Mouse (Mus musculus) lung, embryonic 16.5 days (tissue): ENCODE data around the gene Fnip1. TPM values are rescaled to one million over a fixed set of nuclear protein-coding genes. Genes with fewer than 3 reads are reported as not detected.

Experiments used
- ATAC-seq: fragments of 200-750 bp; cut with Nextera tagmentation; 2 replicates; pipeline ENCODE4 v1.8.0; 2017; ENCODE audit warnings: low read depth, mild to moderate bottlenecking, moderate library complexity
- H3K27ac ChIP-seq: fragments of 300-500 bp; sonication (generic); 2 replicates; pipeline ENCODE4 v1.5.1; 2014; ENCODE audit warnings: mild to moderate bottlenecking, control low read depth, low read length
- H3K27me3 ChIP-seq: fragments of 300-500 bp; sonication (generic); 2 replicates; pipeline ENCODE4 v1.6.1; 2014; ENCODE audit warnings: low read depth, low read length, mixed read lengths; ENCODE audit not compliant: control insufficient read depth, insufficient read depth
- H3K36me3 ChIP-seq: fragments of 300-500 bp; sonication (generic); 2 replicates; pipeline ENCODE4 v1.6.1; 2014; ENCODE audit warnings: low read length; ENCODE audit not compliant: control insufficient read depth, insufficient read depth
- H3K4me1 ChIP-seq: fragments of 300-500 bp; sonication (generic); replicated peaks from 2 replicates; pipeline ENCODE4 v1.6.1; 2014; ENCODE audit warnings: low read length, mixed read lengths; ENCODE audit not compliant: control insufficient read depth, insufficient read depth
- H3K4me2 ChIP-seq: fragments of 300-500 bp; sonication (generic); 2 replicates; pipeline ENCODE4 v1.6.1; 2014; ENCODE audit warnings: low read depth, low read length, control low read depth
- H3K4me3 ChIP-seq: fragments of 300-500 bp; sonication (generic); 2 replicates; pipeline ENCODE4 v1.5.1; 2014; ENCODE audit warnings: mild to moderate bottlenecking, low read length, control low read depth
- H3K9ac ChIP-seq: fragments of 300-500 bp; sonication (generic); 2 replicates; pipeline ENCODE4 v1.6.1; 2014; ENCODE audit warnings: low read length, control low read depth
- H3K9me3 ChIP-seq: fragments of 300-500 bp; sonication (generic); 2 replicates; pipeline ENCODE4 v1.6.1; 2016; ENCODE audit warnings: low read length; ENCODE audit not compliant: control insufficient read depth
- WGBS: fragments of 180-500 bp; shearing (Covaris S2); extraction: QIAGEN DNeasy Blood & Tissue Kit; methylation state at CpG from one replicate; pipeline ENCODE4 v1.1.7; 2014; 5-methylcytosine and 5-hydroxymethylcytosine counted together
- polyA plus RNA-seq: library from polyadenylated mRNA; unstranded; fragments of >200 nt; fragmentation: Nextera tagmentation; extraction: Ambion mirVana; gene quantifications from 2 replicates; pipeline ENCODE4 v1.2.1, GENCODE M21; 2015

Gene Fnip1
- polyA plus RNA-seq, 1 experiment from 2014 or later: 10.1 TPM

DNA sequence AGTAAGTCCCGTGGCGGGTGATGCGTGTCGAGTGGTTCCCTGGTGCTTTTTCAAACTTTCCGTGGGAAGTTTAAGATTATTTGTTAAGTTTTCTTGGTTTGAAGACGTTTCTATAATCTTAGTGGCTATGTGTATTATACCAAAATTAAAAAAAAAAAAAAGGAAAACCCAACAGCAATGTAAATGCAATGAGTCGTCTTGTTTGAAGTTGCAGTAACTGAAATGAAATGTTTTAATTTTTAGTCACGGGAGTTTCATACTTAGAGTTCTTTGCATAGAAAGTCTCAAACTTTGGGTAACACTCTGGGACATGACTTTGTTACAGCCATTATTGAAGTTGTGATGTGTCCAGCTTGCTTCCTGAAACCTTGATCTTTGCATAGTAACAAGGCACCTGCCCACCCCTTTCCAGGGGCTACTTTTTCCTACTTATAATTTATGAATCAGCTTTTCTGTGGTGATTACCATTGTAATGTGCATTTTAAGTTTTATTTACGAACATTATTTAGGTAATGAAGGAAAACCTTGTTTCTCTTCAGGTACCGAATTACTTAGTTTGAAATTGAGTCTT, 85.5 kb downstream of the Fnip1 start:
- Histone ChIP-seq H3K4me2 (peak overlapping the region; percentile 62), H3K27ac (peak overlapping the region; percentile 96), H3K36me3 (no peaks in the 10 kb centered on the region), H3K9ac (peak overlapping the region; percentile 97), H3K27me3 (no peaks in the 10 kb centered on the region), H3K4me3 (peak overlapping the region; percentile 96), H3K4me1 (peaks cover 18% of the 10 kb centered on the region), H3K9me3 (no peaks in the 10 kb centered on the region)
- WGBS: 12% methylated on average over 10 of the region's 10 CpGs
- ATAC-seq: no peak

DNA sequence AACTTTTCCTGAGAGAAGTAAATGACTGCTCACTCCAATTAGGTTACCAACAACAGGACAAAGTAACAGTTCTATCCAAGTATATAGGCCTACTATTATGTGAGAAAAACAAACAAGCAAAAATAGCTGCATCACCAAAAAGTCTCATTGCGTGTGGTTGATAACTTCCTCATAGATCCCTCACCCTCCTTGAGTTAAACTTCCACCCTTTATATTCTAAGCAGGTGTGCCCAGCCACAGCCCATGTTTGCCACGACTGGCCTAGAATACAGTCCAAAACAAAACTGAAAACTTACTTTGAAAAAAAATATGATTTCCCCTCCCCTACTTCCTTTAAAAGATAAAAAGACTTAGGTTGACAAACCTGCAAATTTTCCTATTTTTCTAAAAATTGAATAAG, 90.0 kb downstream of the Fnip1 start:
- peaks cover 25% of the 10 kb centered on the region for H3K4me1 ChIP-seq
- no peak overlapping the region for H3K27ac ChIP-seq
- no peak overlapping the region for H3K4me3 ChIP-seq
- H3K9ac ChIP-seq: no peak overlapping the region
- no peak for ATAC-seq
- no peaks in the 10 kb centered on the region for H3K9me3 ChIP-seq
- 73% methylated on average over 2 of the region's 2 CpGs for WGBS
- H3K27me3 ChIP-seq: no peaks in the 10 kb centered on the region
- H3K36me3 ChIP-seq: no peaks in the 10 kb centered on the region
- no peak overlapping the region for H3K4me2 ChIP-seq

- 13% methylated on average over 1 of the region's 1 CpGs for WGBS
- H3K27ac ChIP-seq: peak overlapping the region; percentile 89
- no peaks in the 10 kb centered on the region for H3K27me3 ChIP-seq
- no peaks in the 10 kb centered on the region for H3K36me3 ChIP-seq
- H3K9me3 ChIP-seq: no peaks in the 10 kb centered on the region
- no peak overlapping the region for H3K4me2 ChIP-seq
- peak; percentile 93 for ATAC-seq
- H3K4me3 ChIP-seq: no peak overlapping the region
- H3K9ac ChIP-seq: no peak overlapping the region
- peaks cover 18% of the 10 kb centered on the region for H3K4me1 ChIP-seq
These were observed 92.4 kb downstream of the Fnip1 start for GRCm38 (mm10) chr11:54530391-54530790.

GRCm38 (mm10) chr11:54530916-54531315, 92.9 kb downstream of the Fnip1 start:
- Histone ChIP-seq H3K9ac (no peak overlapping the region), H3K27ac (peak overlapping the region; percentile 89), H3K4me2 (no peak overlapping the region), H3K27me3 (no peaks in the 10 kb centered on the region), H3K4me1 (peaks cover 18% of the 10 kb centered on the region), H3K36me3 (no peaks in the 10 kb centered on the region), H3K4me3 (no peak overlapping the region), H3K9me3 (no peaks in the 10 kb centered on the region)
- WGBS: 90% methylated on average over 1 of the region's 1 CpGs
- peak; percentile 11; the same call in 1 of the 2 replicates for ATAC-seq

GRCm38 (mm10) chr11:54533834-54534233, 95.8 kb downstream of the Fnip1 start:
- Histone ChIP-seq H3K27ac (no peak overlapping the region), H3K4me1 (peaks cover 18% of the 10 kb centered on the region), H3K4me3 (no peak overlapping the region), H3K9ac (no peak overlapping the region), H3K9me3 (no peaks in the 10 kb centered on the region), H3K36me3 (no peaks in the 10 kb centered on the region), H3K4me2 (no peak overlapping the region), H3K27me3 (no peaks in the 10 kb centered on the region)
- ATAC-seq: no peak
- WGBS: 62% methylated on average over 2 of the region's 2 CpGs

DNA sequence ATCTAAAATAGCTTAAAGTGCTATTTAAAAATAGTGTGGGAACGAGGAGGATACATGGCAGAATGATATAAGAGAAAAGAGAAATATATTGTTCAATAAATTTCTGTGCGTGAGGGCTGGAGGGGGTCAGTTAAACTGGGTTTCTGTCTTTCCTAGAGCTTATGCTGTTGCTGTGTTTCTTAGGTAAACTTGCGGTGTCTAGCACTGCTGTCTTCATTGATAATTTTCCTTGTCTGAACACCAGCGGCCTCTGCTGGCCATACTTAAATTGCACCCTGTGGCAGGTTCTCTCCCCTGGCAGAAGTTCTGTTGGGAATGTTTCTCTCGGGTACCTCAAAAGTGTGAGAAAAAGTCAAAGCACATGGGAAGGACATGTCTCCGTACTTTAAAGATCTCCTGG, 96.9 kb downstream of the Fnip1 start:
- no peaks in the 10 kb centered on the region for H3K27me3 ChIP-seq
- no peak for ATAC-seq
- WGBS: 44% methylated on average over 6 of the region's 6 CpGs
- peaks cover 12% of the 10 kb centered on the region for H3K4me1 ChIP-seq
- H3K27ac ChIP-seq: no peak overlapping the region
- no peaks in the 10 kb centered on the region for H3K36me3 ChIP-seq
- H3K9ac ChIP-seq: no peak overlapping the region
- H3K9me3 ChIP-seq: no peaks in the 10 kb centered on the region
- no peak overlapping the region for H3K4me3 ChIP-seq
- no peak overlapping the region for H3K4me2 ChIP-seq

DNA sequence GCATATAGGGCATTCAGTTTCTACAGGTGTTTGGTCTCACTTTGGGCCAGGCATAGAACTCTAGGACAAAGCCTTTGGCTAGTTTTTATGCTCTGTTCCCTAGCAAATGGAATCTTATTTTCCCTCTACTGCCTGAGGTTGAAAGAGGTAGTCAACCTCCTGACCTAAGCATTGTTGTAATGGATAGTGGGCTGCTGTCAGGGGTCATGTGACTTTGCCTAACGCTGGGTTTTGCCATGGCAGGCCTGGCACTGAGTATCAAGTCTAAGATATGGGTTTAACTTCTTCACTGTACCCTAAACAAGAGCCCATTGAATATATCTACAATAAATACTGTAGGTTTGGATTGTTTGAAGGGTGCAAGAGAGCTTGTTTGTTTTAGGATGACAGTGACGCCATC, 101.0 kb downstream of the Fnip1 start:
- Histone ChIP-seq H3K4me1 (no peaks in the 10 kb centered on the region), H3K9ac (no peak overlapping the region), H3K36me3 (no peaks in the 10 kb centered on the region), H3K4me3 (no peak overlapping the region), H3K27ac (no peak overlapping the region), H3K4me2 (no peak overlapping the region), H3K9me3 (no peaks in the 10 kb centered on the region), H3K27me3 (no peaks in the 10 kb centered on the region)
- no peak for ATAC-seq
- 46% methylated on average over 2 of the region's 2 CpGs for WGBS

DNA sequence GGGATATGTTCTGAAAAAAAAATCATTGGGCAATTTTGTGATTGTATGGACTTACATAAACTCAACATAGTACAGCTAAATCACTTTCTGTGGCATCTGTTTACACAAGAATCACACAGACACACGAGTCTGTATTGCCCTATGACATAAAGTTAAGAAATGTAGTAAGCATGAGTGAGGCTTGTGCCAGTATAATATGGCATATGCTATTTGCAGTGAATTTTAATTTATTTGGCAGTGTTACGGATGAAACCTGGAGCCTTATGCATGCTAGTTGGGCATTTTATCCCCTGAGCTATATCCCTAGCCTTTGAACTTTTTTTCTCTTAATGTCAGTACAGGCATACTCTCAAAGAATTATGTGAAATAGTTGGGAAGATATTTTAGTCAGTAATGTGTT, 101.5 kb downstream of the Fnip1 start:
- Histone ChIP-seq H3K36me3 (no peaks in the 10 kb centered on the region), H3K9ac (no peak overlapping the region), H3K27ac (no peak overlapping the region), H3K4me3 (no peak overlapping the region), H3K9me3 (no peaks in the 10 kb centered on the region), H3K4me2 (no peak overlapping the region), H3K4me1 (no peaks in the 10 kb centered on the region), H3K27me3 (no peaks in the 10 kb centered on the region)
- WGBS: 53% methylated on average over 2 of the region's 2 CpGs
- ATAC-seq: no peak

GRCm38 (mm10) chr11:54540328-54540727, 102.3 kb downstream of the Fnip1 start:
- Histone ChIP-seq H3K9me3 (no peaks in the 10 kb centered on the region), H3K27me3 (no peaks in the 10 kb centered on the region), H3K27ac (no peak overlapping the region), H3K36me3 (no peaks in the 10 kb centered on the region), H3K4me3 (no peak overlapping the region), H3K4me2 (no peak overlapping the region), H3K4me1 (no peaks in the 10 kb centered on the region), H3K9ac (no peak overlapping the region)
- no peak for ATAC-seq

DNA sequence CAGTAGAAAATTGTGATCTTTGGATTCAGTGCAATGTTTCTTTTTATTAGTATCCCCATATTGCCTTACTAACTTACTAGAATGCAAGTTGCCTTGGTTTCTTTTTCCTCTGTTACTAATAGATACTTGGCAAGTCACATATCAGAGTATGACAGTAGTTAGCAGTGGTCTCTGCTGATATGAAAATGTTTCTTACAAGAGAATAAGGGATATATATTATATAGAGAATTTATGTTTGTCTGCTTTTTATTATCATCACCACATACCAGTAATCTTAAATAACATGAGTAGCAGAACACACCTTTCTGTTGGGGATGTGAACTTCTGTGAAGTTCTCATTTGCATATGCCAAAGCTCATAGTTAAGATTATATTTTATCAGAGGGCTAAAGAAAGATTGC, 104.4 kb downstream of the Fnip1 start:
- no peak overlapping the region for H3K4me2 ChIP-seq
- no peak overlapping the region for H3K4me3 ChIP-seq
- no peaks in the 10 kb centered on the region for H3K36me3 ChIP-seq
- H3K9me3 ChIP-seq: no peaks in the 10 kb centered on the region
- no peaks in the 10 kb centered on the region for H3K4me1 ChIP-seq
- no peaks in the 10 kb centered on the region for H3K27me3 ChIP-seq
- no peak for ATAC-seq
- H3K9ac ChIP-seq: no peak overlapping the region
- H3K27ac ChIP-seq: no peak overlapping the region
